In the genomic region with DNA sequence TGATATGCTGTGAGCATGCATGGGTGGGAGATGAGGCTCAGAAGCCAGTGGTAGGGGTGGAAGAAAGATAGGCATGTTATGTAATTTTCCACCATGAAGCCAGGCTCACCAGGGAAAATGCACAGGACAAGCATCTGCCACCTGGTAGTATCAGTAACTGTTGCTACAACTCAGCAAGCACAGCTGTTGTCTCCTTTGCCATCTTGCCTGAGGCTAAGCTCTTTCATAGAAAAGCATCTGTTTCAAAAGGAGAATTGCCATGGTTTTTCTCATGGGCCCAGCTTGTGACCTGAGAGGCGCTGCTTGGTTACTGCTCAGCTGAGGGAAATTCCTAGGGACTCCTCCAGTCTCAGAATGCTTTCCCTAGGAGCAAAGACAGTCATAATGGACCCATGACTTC, we compare ENCODE assay signal across 37 mouse cellular contexts. TPM values are rescaled to one million over a fixed set of nuclear protein-coding genes. Genes with fewer than 3 reads are reported as not detected.
DNase-seq lines count a peak whose midpoint lies in the region; ATAC-seq and TF ChIP-seq lines count a peak whose summit lies in the region.
"Had no signal": no experiment of that assay in that cellular context is flagged by ENCODE, and none has a peak within 500 bp of the region (broad histone marks: within the 10 kb centered on the region; RNA-seq: fewer than 3 reads in every experiment).

No protein-coding gene starts in this region.

- no peak overlapping the region for H3K4me3 ChIP-seq in layer of hippocampus, adult 2 months
- no peak overlapping the region for H3K4me3 ChIP-seq in midbrain, postnatal 0 days (ENCODE audit: low read depth, low read length)
- no peak overlapping the region for H3K4me3 ChIP-seq in midbrain, embryonic 16.5 days (ENCODE audit: low read depth, low read length)
- H3K4me3 ChIP-seq: embryonic facial prominence, embryonic 13.5 days; erythroblast, embryonic 14.5 days; hindbrain, embryonic 15.5 days; intestine, embryonic 15.5 days; limb, embryonic 15.5 days; liver, embryonic 13.5 days; megakaryocyte, embryonic 14.5 days; neural tube, embryonic 15.5 days had no signal

- no peaks in the 10 kb centered on the region for H3K9me3 ChIP-seq in midbrain, postnatal 0 days (ENCODE audit: low read length)
- H3K9me3 ChIP-seq in midbrain, embryonic 16.5 days (replicated peaks; ENCODE audit: control insufficient read depth, low read length, poor library complexity, severe bottlenecking) = no peaks in the 10 kb centered on the region
- H3K9me3 ChIP-seq: embryonic facial prominence, embryonic 13.5 days; hindbrain, embryonic 15.5 days; intestine, embryonic 15.5 days; limb, embryonic 15.5 days; liver, embryonic 13.5 days; megakaryocyte, embryonic 14.5 days; neural tube, embryonic 15.5 days had no signal

- TF ChIP-seq CTCF in layer of hippocampus, adult 2 months (conservative IDR thresholded peaks at IDR 0.05) = no peak
- no peak for TF ChIP-seq CTCF in midbrain, postnatal 0 days (IDR thresholded peaks at IDR 0.05)

- H3K9ac ChIP-seq in midbrain, postnatal 0 days (replicated peaks; ENCODE audit: low read length, poor library complexity, severe bottlenecking) = no peak overlapping the region
- no peak overlapping the region for H3K9ac ChIP-seq in midbrain, embryonic 16.5 days (ENCODE audit: low read depth, low read length)
- H3K9ac ChIP-seq: embryonic facial prominence, embryonic 13.5 days; hindbrain, embryonic 15.5 days; intestine, embryonic 15.5 days; limb, embryonic 15.5 days; liver, embryonic 13.5 days; neural tube, embryonic 15.5 days had no signal

- DNase-seq in embryo, embryonic 10 days (ENCODE audit: low spot score) = peak; percentile 23
- DNase-seq in embryo, embryonic 9.5 days (ENCODE audit: extremely low spot score) = no peak
- DNase-seq in layer of hippocampus, adult 2 months (ENCODE audit: low spot score in 2 of 2) = no peak
- no peak for DNase-seq in layer of hippocampus, adult 18-20 months (ENCODE audit: low spot score in 2 of 2)
- peak; percentile 58 for DNase-seq in midbrain, postnatal 0 days (ENCODE audit: low spot score)
- DNase-seq in retina, embryonic 14.5 days (ENCODE audit: low spot score) = peak; percentile 59
- DNase-seq: adrenal gland, postnatal 10 days; cerebellum, adult 11-12 months; cerebellum, adult 9-11 months; gastrocnemius, postnatal 10 days; kidney, adult 2 months; liver, embryonic 13.5 days; lung, adult 18-20 months; lung, postnatal 4 days; right cerebral cortex, postnatal 4 days; thymus, adult 18-20 months; thymus, postnatal 25 days had no signal

- H3K4me1 ChIP-seq in midbrain, postnatal 0 days (ENCODE audit: insufficient read depth, low read length) = no peaks in the 10 kb centered on the region
- no peaks in the 10 kb centered on the region for H3K4me1 ChIP-seq in midbrain, embryonic 16.5 days (ENCODE audit: control insufficient read depth, insufficient read depth, low read length)
- H3K4me1 ChIP-seq: intestine, embryonic 15.5 days; liver, embryonic 13.5 days; megakaryocyte, embryonic 14.5 days had no signal

- H3K36me3 ChIP-seq in midbrain, postnatal 0 days (ENCODE audit: insufficient read depth, low read length) = no peaks in the 10 kb centered on the region
- no peaks in the 10 kb centered on the region for H3K36me3 ChIP-seq in midbrain, embryonic 16.5 days (ENCODE audit: control insufficient read depth, insufficient read depth, low read length)
- H3K36me3 ChIP-seq: embryonic facial prominence, embryonic 13.5 days; hindbrain, embryonic 15.5 days; intestine, embryonic 15.5 days; limb, embryonic 15.5 days; liver, embryonic 13.5 days; neural tube, embryonic 15.5 days had no signal

- 61% methylated on average over 1 of the region's 1 CpGs for WGBS in midbrain, postnatal 0 days
- WGBS in midbrain, embryonic 16.5 days = 47% methylated on average over 1 of the region's 1 CpGs

- peak overlapping the region; percentile 15; the same call in 1 of the 2 replicates for H3K27ac ChIP-seq in layer of hippocampus, adult 2 months
- no peak overlapping the region for H3K27ac ChIP-seq in midbrain, postnatal 0 days (ENCODE audit: low read depth, low read length)
- H3K27ac ChIP-seq in midbrain, embryonic 16.5 days (ENCODE audit: low read length) = no peak overlapping the region
- H3K27ac ChIP-seq: embryonic facial prominence, embryonic 13.5 days; hindbrain, embryonic 15.5 days; intestine, embryonic 15.5 days; kidney, postnatal 0 days; limb, embryonic 15.5 days; liver, embryonic 13.5 days; neural tube, embryonic 15.5 days; stomach, postnatal 0 days had no signal

- no peak overlapping the region for H3K4me2 ChIP-seq in midbrain, postnatal 0 days (ENCODE audit: low read depth, low read length, poor library complexity, severe bottlenecking)
- H3K4me2 ChIP-seq in midbrain, embryonic 16.5 days (ENCODE audit: low read length) = no peak overlapping the region
- H3K4me2 ChIP-seq: embryonic facial prominence, embryonic 13.5 days; hindbrain, embryonic 15.5 days; intestine, embryonic 15.5 days; limb, embryonic 15.5 days; liver, embryonic 13.5 days; neural tube, embryonic 15.5 days had no signal

- peaks cover 10% of the 10 kb centered on the region; the same call in 1 of the 2 replicates for H3K27me3 ChIP-seq in midbrain, postnatal 0 days (ENCODE audit: insufficient read depth, low read length)
- H3K27me3 ChIP-seq in midbrain, embryonic 16.5 days (ENCODE audit: control insufficient read depth, insufficient read depth, low read depth, low read length) = peaks cover 6% of the 10 kb centered on the region
- H3K27me3 ChIP-seq: CH12.LX; intestine, embryonic 15.5 days; liver, embryonic 13.5 days; megakaryocyte, embryonic 14.5 days had no signal

- ATAC-seq in midbrain, postnatal 0 days (ENCODE audit: low FRiP score) = no peak
- ATAC-seq in midbrain, embryonic 16.5 days = no peak
- ATAC-seq in activated CD4-positive, CD25-positive, alpha-beta regulatory T cell, adult 4 months = no peak
- ATAC-seq: forebrain, embryonic 16.5 days; intestine, embryonic 15.5 days; lung, postnatal 0 days had no signal

RNA-seq across cellular contexts. Expression of a gene that starts 3.7 kb away (rescaled TPM):
- 1 to 10 TPM; 8.2 to 9.9 TPM for total RNA-seq in layer of hippocampus, adult 2 months (2021)
- 1 to 10 TPM; 3.5 to 5.4 TPM for total RNA-seq in layer of hippocampus, adult 18-20 months (2021)
- 0.16 and 0.85 TPM in 2 replicates for total RNA-seq in midbrain, postnatal 0 days (2014; rRNA removed)
- 0.74 and 0.79 TPM in 2 replicates for polyA plus RNA-seq in midbrain, postnatal 0 days (2015; fragmentation: Nextera tagmentation; extraction: Ambion mirVana)
- 0.59 and 0.60 TPM in 2 replicates for polyA plus RNA-seq in midbrain, embryonic 16.5 days (2015; fragmentation: Nextera tagmentation; extraction: Ambion mirVana)
- not detected for polyA plus RNA-seq in activated CD4-positive, CD25-positive, alpha-beta regulatory T cell, adult 4 months (2017; shearing (Covaris generic))
- total RNA-seq: CH12.LX; ES-E14; granulocyte monocyte progenitor cell, adult 5-6 weeks; left cerebral cortex, adult 18-20 months had no signal
- polyA plus RNA-seq: C2C12; erythroblast, embryonic 14.5 days; forebrain, embryonic 11.5 days; spleen, adult 2 months had no signal

Comparison
In these comparisons a context has a peak if more than half of its experiments do, and no peak if none do; other contexts are left out.
1. DNase-seq: peak in embryo, embryonic 10 days (single experiment), midbrain, postnatal 0 days (single experiment) and retina, embryonic 14.5 days (single experiment); none in embryo, embryonic 9.5 days (single experiment), layer of hippocampus, adult 2 months (0 of 2) and layer of hippocampus, adult 18-20 months (0 of 2).